Mouse (Mus musculus) C2C12 (cell line): ENCODE measurements around the gene Btbd11. TPM values are rescaled to one million over a fixed set of nuclear protein-coding genes. Genes with fewer than 3 reads are reported as not detected.

ENCODE experiments used
- H3K27me3 ChIP-seq: one replicate; pipeline ENCODE4 v1.6.1; 2011; ENCODE audit not compliant: control insufficient read depth, insufficient read depth, insufficient read length
- H3K36me3 ChIP-seq: one replicate; pipeline ENCODE4 v1.6.1; 2011; ENCODE audit not compliant: control insufficient read depth, insufficient read depth
- H3K4me3 ChIP-seq: one replicate; pipeline ENCODE4 v1.5.1; 2011; ENCODE audit warnings: mild to moderate bottlenecking, control low read depth; ENCODE audit not compliant: poor library complexity, insufficient read depth, severe bottlenecking
- H3K79me2 ChIP-seq: one replicate; pipeline ENCODE4 v1.6.1; 2011; ENCODE audit not compliant: control insufficient read depth, insufficient read depth
- H3K79me3 ChIP-seq: one replicate; pipeline ENCODE4 v1.6.1; 2011; ENCODE audit warnings: low read depth, control low read depth
- H3ac ChIP-seq: one replicate; pipeline ENCODE3; 2011; ENCODE audit warnings: low read depth; ENCODE audit not compliant: control insufficient read depth, insufficient read length
- CEBPB ChIP-seq: IDR thresholded peaks from one replicate; pipeline ENCODE4 v1.6.1; 2011; ENCODE audit warnings: low read depth, mild to moderate bottlenecking, control low read depth, moderate library complexity
- CTCF ChIP-seq: IDR thresholded peaks from one replicate; pipeline ENCODE4 v1.5.1; 2011; ENCODE audit not compliant: control insufficient read depth, insufficient read depth, insufficient read length
- FOSL1 ChIP-seq: IDR thresholded peaks from one replicate; pipeline ENCODE4 v1.8.0; 2011; ENCODE audit warnings: mild to moderate bottlenecking, low read length; ENCODE audit not compliant: poor library complexity, insufficient read depth, severe bottlenecking
- MAX ChIP-seq: IDR thresholded peaks from one replicate; pipeline ENCODE4 v1.6.1; 2011; ENCODE audit warnings: mild to moderate bottlenecking, control low read depth
- MYOD1 ChIP-seq: IDR thresholded peaks from one replicate; pipeline ENCODE4 v1.6.1; 2011; ENCODE audit warnings: low read depth; ENCODE audit not compliant: control insufficient read depth, insufficient read length
- MYOG ChIP-seq: IDR thresholded peaks from one replicate; pipeline ENCODE4 v1.6.1; 2011; ENCODE audit not compliant: control insufficient read depth, insufficient read length; ENCODE audit errors: extremely low read depth
- USF1 ChIP-seq: IDR thresholded peaks from one replicate; pipeline ENCODE4 v1.6.1; 2011; ENCODE audit warnings: low read depth, mild to moderate bottlenecking, control low read depth, moderate library complexity
- polyA plus RNA-seq: library from polyadenylated mRNA; unstranded; fragments of >200 nt; fragmentation: generic; extraction: Trizol; gene quantifications from one replicate; pipeline ENCODE4 v1.2.1, GENCODE M21; 2012; ENCODE audit warnings: missing spikeins

Gene Btbd11
- polyA plus RNA-seq, 1 experiment: 11.7 TPM

GRCm38 (mm10) chr10:85525267-85526015, 138.8 kb downstream of the Btbd11 start:
- no peaks in the 10 kb centered on the region for H3K27me3 ChIP-seq
- no peak for TF ChIP-seq MAX
- no peak for TF ChIP-seq MYOD1
- no peak for TF ChIP-seq CEBPB
- no peak for TF ChIP-seq MYOG
- TF ChIP-seq USF1: no peak
- H3ac ChIP-seq: no peak overlapping the region
- no peaks in the 10 kb centered on the region for H3K36me3 ChIP-seq
- no peaks in the 10 kb centered on the region for H3K79me2 ChIP-seq
- no peaks in the 10 kb centered on the region for H3K79me3 ChIP-seq
- no peak overlapping the region for H3K4me3 ChIP-seq

- H3K79me2 ChIP-seq: no peaks in the 10 kb centered on the region
- no peaks in the 10 kb centered on the region for H3K36me3 ChIP-seq
- TF ChIP-seq MAX: no peak
- no peak for TF ChIP-seq MYOD1
- TF ChIP-seq CTCF: no peak
- no peak for TF ChIP-seq FOSL1
- no peak for TF ChIP-seq CEBPB
- H3K4me3 ChIP-seq: no peak overlapping the region
- no peak overlapping the region for H3ac ChIP-seq
- no peaks in the 10 kb centered on the region for H3K27me3 ChIP-seq
- no peaks in the 10 kb centered on the region for H3K79me3 ChIP-seq
Observed at GRCm38 (mm10) chr10:85526657-85527056, 140.0 kb downstream of the Btbd11 start.

- Histone ChIP-seq H3K4me3 (no peak overlapping the region), H3K36me3 (no peaks in the 10 kb centered on the region), H3ac (no peak overlapping the region), H3K79me2 (no peaks in the 10 kb centered on the region), H3K27me3 (no peaks in the 10 kb centered on the region), H3K79me3 (no peaks in the 10 kb centered on the region)
- TF ChIP-seq MYOD1 (peak; percentile 39), CTCF (no peak), MAX (no peak), USF1 (peak; percentile 66), MYOG (no peak), CEBPB (no peak), FOSL1 (no peak)
Observed at GRCm38 (mm10) chr10:85527722-85528121, 141.1 kb downstream of the Btbd11 start.

- no peaks in the 10 kb centered on the region for H3K36me3 ChIP-seq
- H3K27me3 ChIP-seq: no peaks in the 10 kb centered on the region
- no peak overlapping the region for H3ac ChIP-seq
- no peak for TF ChIP-seq MYOG
- TF ChIP-seq CTCF: no peak
- no peak for TF ChIP-seq CEBPB
- no peak for TF ChIP-seq USF1
- TF ChIP-seq FOSL1: no peak
- TF ChIP-seq MAX: no peak
- no peak for TF ChIP-seq MYOD1
- no peaks in the 10 kb centered on the region for H3K79me2 ChIP-seq
- no peaks in the 10 kb centered on the region for H3K79me3 ChIP-seq
- H3K4me3 ChIP-seq: no peak overlapping the region
Observed at GRCm38 (mm10) chr10:85533192-85533710, 146.6 kb downstream of the Btbd11 start.

GRCm38 (mm10) chr10:85538051-85538753, 151.6 kb downstream of the Btbd11 start:
- Histone ChIP-seq H3ac (no peak overlapping the region), H3K36me3 (no peaks in the 10 kb centered on the region), H3K27me3 (no peaks in the 10 kb centered on the region), H3K79me3 (no peaks in the 10 kb centered on the region), H3K79me2 (no peaks in the 10 kb centered on the region), H3K4me3 (no peak overlapping the region)
- no peak for TF ChIP-seq CTCF
- TF ChIP-seq CEBPB: no peak
